Mouse (Mus musculus): ENCODE measurements around the gene Wfikkn1. TPM values are rescaled to one million over a fixed set of nuclear protein-coding genes. Genes with fewer than 3 reads are reported as not detected.
A peak's percentile ranks its signal among the peaks of the same experiment; 100 is the strongest.

Gene Wfikkn1
- polyA plus RNA-seq, 1 experiment = 0.25 TPM

- Histone ChIP-seq H3K36me3 (ENCODE audit: control insufficient read depth, insufficient read depth) (no peaks in the 10 kb centered on the region), H3K27me3 (ENCODE audit: control insufficient read depth, insufficient read depth, insufficient read length) (no peaks in the 10 kb centered on the region), H3K79me2 (ENCODE audit: control insufficient read depth, insufficient read depth) (peaks cover 41% of the 10 kb centered on the region), H3K4me3 (peak within 1 kb of the TSS; percentile 56), H3ac (ENCODE audit: control insufficient read depth, insufficient read length) (peak within 1 kb of the TSS; percentile 32), H3K4me2 (ENCODE audit: low read depth) (peak within 1 kb of the TSS; percentile 79)
- peak in 1 of 3 experiments; percentile 17 for TF ChIP-seq MYOD1 (IDR thresholded peaks at IDR 0.05; ENCODE audit: control insufficient read depth in 1 of 3, insufficient read length in 2 of 3, low read depth in 2 of 3)
- peak in 1 of 3 experiments; percentile 1 for TF ChIP-seq MYOG (IDR thresholded peaks at IDR 0.05; ENCODE audit: control insufficient read depth in 1 of 3, insufficient read depth in 1 of 3, insufficient read length in 2 of 3, low read depth in 2 of 3)
- peak; percentile 34 for TF ChIP-seq POLR2AphosphoS2 (IDR thresholded peaks at IDR 0.05; ENCODE audit: insufficient read length, low read depth)
- no peak for TF ChIP-seq USF1 (IDR thresholded peaks at IDR 0.05; ENCODE audit: low read depth)
- peak; percentile 59 for TF ChIP-seq POLR2A (IDR thresholded peaks at IDR 0.05; ENCODE audit: insufficient read length, low read depth)
Measured at GRCm38 (mm10) chr17:25919144-25919785, 38.6 kb upstream of the Wfikkn1 start, which contains the start of gene Rab40c. Gene Rab40c (minus strand): TSS chr17:25919727.

GRCm38 (mm10) chr17:25918037-25918750 is 37.5 kb upstream of the Wfikkn1 start:
- no peak for TF ChIP-seq MYOD1 (IDR thresholded peaks at IDR 0.05; ENCODE audit: control insufficient read depth in 1 of 3, insufficient read length in 2 of 3, low read depth in 2 of 3)
- Histone ChIP-seq H3K27me3 (ENCODE audit: control insufficient read depth, insufficient read depth, insufficient read length) (no peaks in the 10 kb centered on the region), H3K79me2 (ENCODE audit: control insufficient read depth, insufficient read depth) (peaks cover 50% of the 10 kb centered on the region), H3K4me2 (ENCODE audit: low read depth) (peak overlapping the region; percentile 73), H3ac (ENCODE audit: control insufficient read depth, insufficient read length) (peak overlapping the region; percentile 32), H3K4me3 (peak overlapping the region; percentile 56), H3K36me3 (ENCODE audit: control insufficient read depth, insufficient read depth) (no peaks in the 10 kb centered on the region)

GRCm38 (mm10) chr17:25916931-25917647 is 36.4 kb upstream of the Wfikkn1 start:
- Histone ChIP-seq H3K4me3 (peak overlapping the region; percentile 56), H3K36me3 (ENCODE audit: control insufficient read depth, insufficient read depth) (no peaks in the 10 kb centered on the region), H3ac (ENCODE audit: control insufficient read depth, insufficient read length) (no peak overlapping the region), H3K4me2 (ENCODE audit: low read depth) (peak overlapping the region; percentile 73), H3K27me3 (ENCODE audit: control insufficient read depth, insufficient read depth, insufficient read length) (no peaks in the 10 kb centered on the region), H3K79me2 (ENCODE audit: control insufficient read depth, insufficient read depth) (peaks cover 53% of the 10 kb centered on the region)
- TF ChIP-seq SRF (IDR thresholded peaks at IDR 0.05; ENCODE audit: control insufficient read depth, insufficient read length, low read depth) (no peak), CEBPB (IDR thresholded peaks at IDR 0.05; ENCODE audit: insufficient read depth, poor library complexity, severe bottlenecking) (no peak), POLR2AphosphoS2 (IDR thresholded peaks at IDR 0.05; ENCODE audit: insufficient read length, low read depth) (no peak), POLR2A (IDR thresholded peaks at IDR 0.05; ENCODE audit: insufficient read length, low read depth) (no peak), TCF12 (IDR thresholded peaks at IDR 0.05; ENCODE audit: insufficient read depth, poor library complexity, severe bottlenecking) (peak; percentile 17), E2F4 (IDR thresholded peaks at IDR 0.05; ENCODE audit: insufficient read depth) (no peak), USF1 (IDR thresholded peaks at IDR 0.05; ENCODE audit: low read depth) (no peak), MAX (IDR thresholded peaks at IDR 0.05; ENCODE audit: low read depth) (no peak), MYOG (IDR thresholded peaks at IDR 0.05; ENCODE audit: control insufficient read depth in 1 of 3, insufficient read depth in 1 of 3, insufficient read length in 2 of 3, low read depth in 2 of 3) (no peak), REST (IDR thresholded peaks at IDR 0.05; ENCODE audit: insufficient read depth, insufficient read length) (no peak), TCF3 (IDR thresholded peaks at IDR 0.05; ENCODE audit: insufficient read length, low read depth) (no peak), MYOD1 (IDR thresholded peaks at IDR 0.05; ENCODE audit: control insufficient read depth in 1 of 3, insufficient read length in 2 of 3, low read depth in 2 of 3) (peak in 2 of 3 experiments; percentile 37 to 64)

GRCm38 (mm10) chr17:25914295-25914694 is 33.6 kb upstream of the Wfikkn1 start:
- Histone ChIP-seq H3K27me3 (ENCODE audit: control insufficient read depth, insufficient read depth, insufficient read length) (no peaks in the 10 kb centered on the region), H3K4me2 (ENCODE audit: low read depth) (peak overlapping the region; percentile 30), H3K4me3 (no peak overlapping the region), H3K79me2 (ENCODE audit: control insufficient read depth, insufficient read depth) (peaks cover 77% of the 10 kb centered on the region), H3K36me3 (ENCODE audit: control insufficient read depth, insufficient read depth) (no peaks in the 10 kb centered on the region), H3ac (ENCODE audit: control insufficient read depth, insufficient read length) (no peak overlapping the region)
- TF ChIP-seq E2F4 (IDR thresholded peaks at IDR 0.05; ENCODE audit: insufficient read depth) = no peak
- TF ChIP-seq MYOG (IDR thresholded peaks at IDR 0.05; ENCODE audit: control insufficient read depth in 1 of 3, insufficient read depth in 1 of 3, insufficient read length in 2 of 3, low read depth in 2 of 3) = no peak
- no peak for TF ChIP-seq CEBPB (IDR thresholded peaks at IDR 0.05; ENCODE audit: insufficient read depth, poor library complexity, severe bottlenecking)
- no peak for TF ChIP-seq TCF12 (IDR thresholded peaks at IDR 0.05; ENCODE audit: insufficient read depth, poor library complexity, severe bottlenecking)
- no peak for TF ChIP-seq MYOD1 (IDR thresholded peaks at IDR 0.05; ENCODE audit: control insufficient read depth in 1 of 3, insufficient read length in 2 of 3, low read depth in 2 of 3)
- no peak for TF ChIP-seq TCF3 (IDR thresholded peaks at IDR 0.05; ENCODE audit: insufficient read length, low read depth)
- TF ChIP-seq REST (IDR thresholded peaks at IDR 0.05; ENCODE audit: insufficient read depth, insufficient read length) = no peak
- no peak for TF ChIP-seq POLR2A (IDR thresholded peaks at IDR 0.05; ENCODE audit: insufficient read length, low read depth)
- TF ChIP-seq MAX (IDR thresholded peaks at IDR 0.05; ENCODE audit: low read depth) = no peak
- no peak for TF ChIP-seq USF1 (IDR thresholded peaks at IDR 0.05; ENCODE audit: low read depth)

All from myocyte (in vitro differentiated cells).